Mouse (Mus musculus): Measurements from ENCODE around the gene Elfn1. TPM values are rescaled to one million over a fixed set of nuclear protein-coding genes. Genes with fewer than 3 reads are reported as not detected.
"Not testable (repeated sequence)": the region's sequence is repeated elsewhere in the genome, so short reads cannot be mapped to it uniquely, and the experiment has no call there.

The Elfn1 gene
- total and polyA plus RNA-seq, 2 experiments = 0.13 TPM; not detected in 1

DNA sequence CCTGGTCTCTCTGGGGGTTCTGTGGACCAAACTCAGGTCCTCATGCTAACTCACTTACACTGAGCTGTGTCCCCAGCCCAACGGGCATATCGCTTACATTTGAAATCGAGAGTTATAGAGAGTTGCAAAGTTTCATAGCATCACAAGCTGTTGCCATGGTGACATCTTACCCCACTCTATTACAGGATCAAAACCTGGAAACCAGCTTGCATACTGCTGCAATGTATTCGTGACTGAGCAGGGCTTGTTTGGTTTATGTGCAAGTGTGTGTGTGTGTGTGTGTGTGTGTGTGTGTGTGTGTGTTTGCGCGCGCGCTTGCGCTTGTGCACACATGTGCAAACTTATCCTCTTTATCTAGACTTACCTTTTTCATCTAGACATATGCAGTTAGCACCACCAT is 71.6 kb downstream of the Elfn1 start:
- Histone ChIP-seq H3K27me3 (ENCODE audit: control insufficient read depth, insufficient read depth, low read length) (0 out of 2 replicates have a peak, but pooled peaks cover 3% of the 10 kb centered on the region), H3K36me3 (ENCODE audit: control insufficient read depth, insufficient read depth, low read length) (no peaks in the 10 kb centered on the region), H3K9ac (ENCODE audit: low read depth, low read length) (no peak overlapping the region), H3K27ac (replicated peaks; ENCODE audit: insufficient read depth, low read depth, low read length) (no peak overlapping the region), H3K79me2 (ENCODE audit: control insufficient read depth, insufficient read depth, low read length) (no peaks in the 10 kb centered on the region), H3K4me3 (ENCODE audit: insufficient read depth, low read depth, low read length) (no peak overlapping the region), H3K4me1 (ENCODE audit: control insufficient read depth, insufficient read depth, low read length) (no peaks in the 10 kb centered on the region)
- DNase-seq (ENCODE audit: extremely low read depth, low read depth, low spot score) = no peak
- TF ChIP-seq CTCF (IDR thresholded peaks at IDR 0.05; ENCODE audit: low read depth, low read length) = no peak
- TF ChIP-seq POLR2A (IDR thresholded peaks at IDR 0.05; ENCODE audit: extremely low read depth, insufficient read depth, low read length) = no peak
- 84% methylated on average over 9 of the region's 9 CpGs for WGBS

- Histone ChIP-seq H3K27me3 (ENCODE audit: control insufficient read depth, insufficient read depth, low read length) (0 out of 2 replicates have a peak, but pooled peaks cover 3% of the 10 kb centered on the region), H3K79me2 (ENCODE audit: control insufficient read depth, insufficient read depth, low read length) (no peaks in the 10 kb centered on the region), H3K4me1 (ENCODE audit: control insufficient read depth, insufficient read depth, low read length) (no peaks in the 10 kb centered on the region), H3K27ac (replicated peaks; ENCODE audit: insufficient read depth, low read depth, low read length) (no peak overlapping the region), H3K36me3 (ENCODE audit: control insufficient read depth, insufficient read depth, low read length) (no peaks in the 10 kb centered on the region), H3K9ac (ENCODE audit: low read depth, low read length) (no peak overlapping the region), H3K4me3 (ENCODE audit: insufficient read depth, low read depth, low read length) (no peak overlapping the region)
- 100% methylated on average over 1 of the region's 1 CpGs for WGBS
- TF ChIP-seq CTCF (IDR thresholded peaks at IDR 0.05; ENCODE audit: low read depth, low read length) (no peak), POLR2A (IDR thresholded peaks at IDR 0.05; ENCODE audit: extremely low read depth, insufficient read depth, low read length) (no peak)
- DNase-seq (ENCODE audit: extremely low read depth, low read depth, low spot score) = no peak
Measured at GRCm38 (mm10) chr5:139981976-139982375, 74.2 kb downstream of the Elfn1 start.

DNA sequence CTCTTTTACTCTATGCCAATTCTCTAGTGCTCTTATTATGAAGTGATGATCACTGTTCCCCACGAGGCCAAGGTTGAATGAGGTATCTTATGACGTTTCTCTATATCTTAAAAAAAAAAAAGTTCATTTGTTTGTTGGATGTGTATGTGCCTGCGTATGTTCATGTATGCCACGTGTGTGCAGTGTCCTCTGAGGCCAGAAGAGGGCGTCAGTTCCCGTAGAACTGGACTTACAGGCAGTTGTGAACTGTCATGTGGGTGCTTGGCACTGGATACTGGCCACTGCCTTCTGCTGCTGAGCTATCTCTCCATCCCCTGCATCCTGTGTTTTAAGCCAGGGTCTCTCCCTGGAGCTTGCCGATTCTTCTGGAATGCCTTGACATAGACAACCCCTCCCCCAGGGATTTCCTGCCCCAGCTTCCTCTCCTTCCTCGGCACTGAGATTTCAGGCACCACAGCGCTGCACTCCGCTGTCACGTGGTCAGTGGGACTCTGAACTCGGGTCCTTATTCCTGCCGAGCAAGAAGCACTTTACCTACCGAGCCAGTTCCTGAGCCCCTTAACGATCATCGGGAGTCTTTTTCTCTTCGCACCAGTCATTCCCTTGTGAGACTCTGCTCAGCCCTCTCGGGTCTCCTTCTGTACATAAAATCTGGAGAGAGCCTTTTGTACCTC is 77.5 kb downstream of the Elfn1 start:
- Histone ChIP-seq H3K79me2 (ENCODE audit: control insufficient read depth, insufficient read depth, low read length) (no peaks in the 10 kb centered on the region), H3K4me1 (ENCODE audit: control insufficient read depth, insufficient read depth, low read length) (no peaks in the 10 kb centered on the region), H3K27ac (replicated peaks; ENCODE audit: insufficient read depth, low read depth, low read length) (no peak overlapping the region), H3K27me3 (ENCODE audit: control insufficient read depth, insufficient read depth, low read length) (no peaks in the 10 kb centered on the region), H3K36me3 (ENCODE audit: control insufficient read depth, insufficient read depth, low read length) (no peaks in the 10 kb centered on the region), H3K9ac (ENCODE audit: low read depth, low read length) (no peak overlapping the region), H3K4me3 (ENCODE audit: insufficient read depth, low read depth, low read length) (no peak overlapping the region)
- DNase-seq (ENCODE audit: extremely low read depth, low read depth, low spot score) = peak; percentile 5
- TF ChIP-seq POLR2A (IDR thresholded peaks at IDR 0.05; ENCODE audit: extremely low read depth, insufficient read depth, low read length) = no peak
- peak; percentile 7; the same call in 1 of the 2 replicates for TF ChIP-seq CTCF (IDR thresholded peaks at IDR 0.05; ENCODE audit: low read depth, low read length)
- WGBS = 38% methylated on average over 18 of the region's 18 CpGs

- H3K27ac ChIP-seq (replicated peaks; ENCODE audit: insufficient read depth, low read depth, low read length) = no peak overlapping the region
- H3K79me2 ChIP-seq (ENCODE audit: control insufficient read depth, insufficient read depth, low read length) = no peaks in the 10 kb centered on the region
- H3K9ac ChIP-seq (ENCODE audit: low read depth, low read length) = no peak overlapping the region
- H3K36me3 ChIP-seq (ENCODE audit: control insufficient read depth, insufficient read depth, low read length) = no peaks in the 10 kb centered on the region
- no peaks in the 10 kb centered on the region for H3K27me3 ChIP-seq (ENCODE audit: control insufficient read depth, insufficient read depth, low read length)
- DNase-seq (ENCODE audit: extremely low read depth, low read depth, low spot score) = no peak
- no peak for TF ChIP-seq POLR2A (IDR thresholded peaks at IDR 0.05; ENCODE audit: extremely low read depth, insufficient read depth, low read length)
- H3K4me1 ChIP-seq (ENCODE audit: control insufficient read depth, insufficient read depth, low read length) = no peaks in the 10 kb centered on the region
- no peak overlapping the region for H3K4me3 ChIP-seq (ENCODE audit: insufficient read depth, low read depth, low read length)
- WGBS = 89% methylated on average over 3 of the region's 3 CpGs
Measured at GRCm38 (mm10) chr5:139991531-139991930, 83.8 kb downstream of the Elfn1 start.

- WGBS = 82% methylated on average over 12 of the region's 12 CpGs
- not testable (repeated sequence) for H3K36me3 ChIP-seq (ENCODE audit: control insufficient read depth, insufficient read depth, low read length); H3K27me3 ChIP-seq (ENCODE audit: control insufficient read depth, insufficient read depth, low read length); H3K4me3 ChIP-seq (ENCODE audit: insufficient read depth, low read depth, low read length); H3K4me1 ChIP-seq (ENCODE audit: control insufficient read depth, insufficient read depth, low read length); H3K9ac ChIP-seq (ENCODE audit: low read depth, low read length); DNase-seq (ENCODE audit: extremely low read depth, low read depth, low spot score); H3K27ac ChIP-seq (replicated peaks; ENCODE audit: insufficient read depth, low read depth, low read length); H3K79me2 ChIP-seq (ENCODE audit: control insufficient read depth, insufficient read depth, low read length)
Measured at GRCm38 (mm10) chr5:139998321-139998720, 90.6 kb downstream of the Elfn1 start.

DNA sequence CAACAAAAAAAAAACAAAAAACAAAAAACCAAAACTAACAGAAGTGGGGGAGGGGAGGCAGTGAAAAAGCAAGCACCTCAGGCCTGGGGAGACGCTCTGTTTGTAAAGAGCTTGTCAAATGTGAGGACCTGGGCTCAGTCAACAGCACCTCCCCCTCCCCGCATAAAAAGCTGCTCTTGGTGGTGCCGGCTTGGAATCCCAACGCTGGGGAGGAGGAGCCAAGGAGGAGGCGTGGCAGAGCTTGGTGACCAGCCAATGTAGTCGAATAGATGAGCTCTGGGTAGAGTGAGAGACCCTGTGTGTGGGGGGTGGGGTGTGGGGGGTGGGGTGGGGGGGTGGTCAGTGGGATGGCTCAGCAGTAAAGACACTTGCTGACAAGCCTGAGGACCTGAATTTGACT is 91.2 kb downstream of the Elfn1 start:
- TF ChIP-seq CTCF (IDR thresholded peaks at IDR 0.05; ENCODE audit: low read depth, low read length) (no peak), POLR2A (IDR thresholded peaks at IDR 0.05; ENCODE audit: extremely low read depth, insufficient read depth, low read length) (no peak)
- H3K27me3 ChIP-seq (ENCODE audit: control insufficient read depth, insufficient read depth, low read length) = no peaks in the 10 kb centered on the region
- no peaks in the 10 kb centered on the region for H3K79me2 ChIP-seq (ENCODE audit: control insufficient read depth, insufficient read depth, low read length)
- no peaks in the 10 kb centered on the region for H3K36me3 ChIP-seq (ENCODE audit: control insufficient read depth, insufficient read depth, low read length)
- no peak overlapping the region for H3K27ac ChIP-seq (replicated peaks; ENCODE audit: insufficient read depth, low read depth, low read length)
- 39% methylated on average over 6 of the region's 6 CpGs for WGBS
- no peak overlapping the region for H3K9ac ChIP-seq (ENCODE audit: low read depth, low read length)
- no peaks in the 10 kb centered on the region for H3K4me1 ChIP-seq (ENCODE audit: control insufficient read depth, insufficient read depth, low read length)
- no peak for DNase-seq (ENCODE audit: extremely low read depth, low read depth, low spot score)
- no peak overlapping the region for H3K4me3 ChIP-seq (ENCODE audit: insufficient read depth, low read depth, low read length)

All from liver, adult 2 months (tissue).